Mouse (Mus musculus): ENCODE measurements around the gene Atp8b4. TPM values are rescaled to one million over a fixed set of nuclear protein-coding genes. Genes with fewer than 3 reads are reported as not detected.

Atp8b4 gene
- polyA plus RNA-seq, 1 experiment from 2014 or later, result 0.18 TPM

- no peak overlapping the region for H3K9ac ChIP-seq (ENCODE audit: low read depth, low read length)
- no peaks in the 10 kb centered on the region for H3K36me3 ChIP-seq (ENCODE audit: control insufficient read depth, insufficient read depth, low read length)
- WGBS, result 94% methylated on average over 1 of the region's 1 CpGs
- no peaks in the 10 kb centered on the region for H3K27me3 ChIP-seq (ENCODE audit: control insufficient read depth, insufficient read depth, low read length)
- ATAC-seq (ENCODE audit: low FRiP score, low TSS enrichment), result no peak
- no peaks in the 10 kb centered on the region for H3K4me1 ChIP-seq (ENCODE audit: control insufficient read depth, insufficient read depth, low read length)
- H3K4me2 ChIP-seq (replicated peaks; ENCODE audit: low read depth, low read length), result no peak overlapping the region
- no peak overlapping the region for H3K4me3 ChIP-seq (ENCODE audit: low read length)
- H3K27ac ChIP-seq (ENCODE audit: low read depth, low read length), result no peak overlapping the region
- no peaks in the 10 kb centered on the region for H3K9me3 ChIP-seq (ENCODE audit: control insufficient read depth, low read length)
Measured at GRCm38 (mm10) chr2:126505156-126505555, 4.7 kb upstream of the Atp8b4 start.

DNA sequence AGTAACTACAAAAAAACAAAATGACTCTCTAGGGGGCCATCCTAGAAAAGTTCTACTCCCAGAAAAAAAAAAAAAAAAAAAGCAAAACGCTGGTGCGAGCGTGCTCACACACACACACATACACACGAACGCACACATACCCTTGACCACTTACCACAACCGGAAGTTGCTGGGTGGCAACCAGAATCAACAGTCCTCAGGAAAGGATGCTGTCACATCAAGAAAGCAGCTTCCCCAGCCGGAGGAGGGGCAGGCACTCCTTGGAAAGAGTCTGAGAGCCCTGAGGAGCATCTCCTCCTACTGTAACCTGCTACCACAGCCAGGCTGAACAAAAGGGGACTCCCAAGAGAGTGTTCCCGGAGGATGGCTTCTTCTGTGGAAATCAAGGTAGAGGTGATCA is 744 bp downstream of the Atp8b4 start:
- no peak overlapping the region for H3K4me2 ChIP-seq (replicated peaks; ENCODE audit: low read depth, low read length)
- no peaks in the 10 kb centered on the region for H3K4me1 ChIP-seq (ENCODE audit: control insufficient read depth, insufficient read depth, low read length)
- no peak overlapping the region for H3K27ac ChIP-seq (ENCODE audit: low read depth, low read length)
- no peak overlapping the region for H3K4me3 ChIP-seq (ENCODE audit: low read length)
- WGBS, result 71% methylated on average over 8 of the region's 8 CpGs
- H3K27me3 ChIP-seq (ENCODE audit: control insufficient read depth, insufficient read depth, low read length), result no peaks in the 10 kb centered on the region
- no peak for ATAC-seq (ENCODE audit: low FRiP score, low TSS enrichment)
- H3K36me3 ChIP-seq (ENCODE audit: control insufficient read depth, insufficient read depth, low read length), result no peaks in the 10 kb centered on the region
- no peak overlapping the region for H3K9ac ChIP-seq (ENCODE audit: low read depth, low read length)
- no peaks in the 10 kb centered on the region for H3K9me3 ChIP-seq (ENCODE audit: control insufficient read depth, low read length)

- no peak overlapping the region for H3K4me2 ChIP-seq (replicated peaks; ENCODE audit: low read depth, low read length)
- H3K27me3 ChIP-seq (ENCODE audit: control insufficient read depth, insufficient read depth, low read length), result no peaks in the 10 kb centered on the region
- no peaks in the 10 kb centered on the region for H3K4me1 ChIP-seq (ENCODE audit: control insufficient read depth, insufficient read depth, low read length)
- H3K9me3 ChIP-seq (ENCODE audit: control insufficient read depth, low read length), result no peaks in the 10 kb centered on the region
- H3K9ac ChIP-seq (ENCODE audit: low read depth, low read length), result no peak overlapping the region
- H3K36me3 ChIP-seq (ENCODE audit: control insufficient read depth, insufficient read depth, low read length), result no peaks in the 10 kb centered on the region
- WGBS, result 75% methylated on average over 11 of the region's 11 CpGs
- H3K4me3 ChIP-seq (ENCODE audit: low read length), result no peak overlapping the region
- ATAC-seq (ENCODE audit: low FRiP score, low TSS enrichment), result no peak
- no peak overlapping the region for H3K27ac ChIP-seq (ENCODE audit: low read depth, low read length)
Measured at GRCm38 (mm10) chr2:126498761-126499452, 1.6 kb downstream of the Atp8b4 start.

DNA sequence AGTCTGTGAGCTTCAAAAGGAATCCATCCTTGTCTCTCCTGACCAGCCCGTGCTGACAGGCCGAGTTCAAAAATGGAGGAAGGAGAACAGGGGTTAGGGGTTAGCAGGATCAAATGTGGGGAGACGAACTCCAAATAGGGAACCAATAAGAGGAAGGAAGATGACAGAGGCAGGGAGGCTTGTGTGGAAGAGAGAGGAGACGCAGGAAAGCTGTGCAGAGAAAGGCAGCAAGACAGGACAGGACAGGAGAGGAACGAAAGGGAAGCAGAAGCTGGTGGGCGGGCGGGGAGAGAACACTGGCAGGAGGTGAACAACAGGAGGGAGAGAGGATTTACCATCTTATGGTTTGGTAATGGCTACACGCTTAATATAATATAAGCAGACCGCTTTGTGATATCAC is 3.6 kb downstream of the Atp8b4 start:
- H3K9me3 ChIP-seq (ENCODE audit: control insufficient read depth, low read length), result no peaks in the 10 kb centered on the region
- WGBS, result 74% methylated on average over 9 of the region's 9 CpGs
- H3K4me2 ChIP-seq (replicated peaks; ENCODE audit: low read depth, low read length), result no peak overlapping the region
- H3K9ac ChIP-seq (ENCODE audit: low read depth, low read length), result no peak overlapping the region
- no peak for ATAC-seq (ENCODE audit: low FRiP score, low TSS enrichment)
- no peaks in the 10 kb centered on the region for H3K27me3 ChIP-seq (ENCODE audit: control insufficient read depth, insufficient read depth, low read length)
- no peaks in the 10 kb centered on the region for H3K36me3 ChIP-seq (ENCODE audit: control insufficient read depth, insufficient read depth, low read length)
- H3K4me3 ChIP-seq (ENCODE audit: low read length), result no peak overlapping the region
- H3K4me1 ChIP-seq (ENCODE audit: control insufficient read depth, insufficient read depth, low read length), result no peaks in the 10 kb centered on the region
- no peak overlapping the region for H3K27ac ChIP-seq (ENCODE audit: low read depth, low read length)

DNA sequence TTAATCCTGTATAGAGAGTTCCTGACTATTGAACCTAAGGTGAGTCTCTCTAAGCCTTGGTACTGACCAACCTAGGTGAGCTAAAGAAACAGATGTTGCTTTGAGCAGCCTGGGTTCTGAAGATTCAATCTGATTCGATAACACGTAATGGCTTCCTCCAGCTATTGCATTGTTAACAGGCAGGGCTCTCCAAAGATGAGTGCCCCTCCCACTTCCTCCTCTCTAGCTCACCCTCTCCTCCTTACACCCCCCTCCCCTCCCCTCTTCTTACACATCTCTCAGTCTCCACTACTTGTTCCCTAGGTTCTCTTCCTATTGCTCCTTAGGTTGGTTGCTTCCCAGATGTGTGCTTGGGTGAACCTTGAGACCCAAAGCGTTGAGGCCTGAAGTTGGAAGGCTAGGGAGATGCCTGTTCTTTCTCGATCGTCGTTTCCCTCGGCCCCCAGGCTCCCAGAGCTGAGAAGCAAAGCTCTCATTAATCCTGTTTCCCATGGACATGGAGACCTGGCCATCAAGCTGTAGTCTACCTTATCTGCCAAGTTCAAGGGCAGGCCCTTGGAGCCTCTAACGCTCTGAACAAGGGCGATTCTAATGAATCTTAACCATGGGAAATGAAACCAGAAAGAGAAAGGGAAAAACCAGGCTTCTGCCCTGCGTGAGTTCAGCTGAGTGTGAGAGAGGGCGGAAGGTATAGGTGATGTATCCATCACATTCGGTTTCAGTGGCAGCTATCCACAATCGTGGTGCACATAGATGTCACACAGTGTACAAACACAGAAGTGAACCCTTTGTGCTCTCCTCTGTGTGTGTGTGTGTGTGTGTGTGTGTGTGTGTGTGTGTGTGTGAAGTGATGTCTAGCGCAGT is 4.4 kb downstream of the Atp8b4 start:
- Histone ChIP-seq H3K27ac (ENCODE audit: low read depth, low read length) (no peak overlapping the region), H3K36me3 (ENCODE audit: control insufficient read depth, insufficient read depth, low read length) (no peaks in the 10 kb centered on the region), H3K9me3 (ENCODE audit: control insufficient read depth, low read length) (no peaks in the 10 kb centered on the region), H3K9ac (ENCODE audit: low read depth, low read length) (no peak overlapping the region), H3K27me3 (ENCODE audit: control insufficient read depth, insufficient read depth, low read length) (no peaks in the 10 kb centered on the region), H3K4me1 (ENCODE audit: control insufficient read depth, insufficient read depth, low read length) (no peaks in the 10 kb centered on the region), H3K4me2 (replicated peaks; ENCODE audit: low read depth, low read length) (no peak overlapping the region), H3K4me3 (ENCODE audit: low read length) (no peak overlapping the region)
- no peak for ATAC-seq (ENCODE audit: low FRiP score, low TSS enrichment)
- 85% methylated on average over 14 of the region's 14 CpGs for whole genome bisulfite sequencing

DNA sequence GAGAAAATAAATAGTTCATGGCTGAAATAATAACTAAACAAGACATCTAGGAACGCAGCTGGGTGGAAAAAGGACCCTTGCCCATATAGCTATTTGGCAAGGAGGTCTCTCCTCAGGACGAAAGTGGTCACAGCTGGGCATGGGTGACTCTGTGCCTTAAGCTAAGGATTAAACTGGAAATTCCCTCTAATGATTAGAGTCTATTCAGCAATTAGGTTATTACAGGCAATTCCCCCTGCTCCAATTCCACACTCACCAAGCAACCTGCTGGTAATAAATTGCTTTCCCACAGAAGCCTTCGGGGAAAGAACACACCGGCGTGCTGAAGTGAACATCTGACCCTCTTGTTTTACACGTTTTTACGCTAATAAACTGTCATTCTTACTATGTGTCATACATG is 5.2 kb downstream of the Atp8b4 start:
- Histone ChIP-seq H3K4me1 (ENCODE audit: control insufficient read depth, insufficient read depth, low read length) (no peaks in the 10 kb centered on the region), H3K9ac (ENCODE audit: low read depth, low read length) (no peak overlapping the region), H3K27me3 (ENCODE audit: control insufficient read depth, insufficient read depth, low read length) (no peaks in the 10 kb centered on the region), H3K27ac (ENCODE audit: low read depth, low read length) (no peak overlapping the region), H3K4me2 (replicated peaks; ENCODE audit: low read depth, low read length) (no peak overlapping the region), H3K9me3 (ENCODE audit: control insufficient read depth, low read length) (no peaks in the 10 kb centered on the region), H3K36me3 (ENCODE audit: control insufficient read depth, insufficient read depth, low read length) (no peaks in the 10 kb centered on the region), H3K4me3 (ENCODE audit: low read length) (no peak overlapping the region)
- WGBS, result 60% methylated on average over 7 of the region's 7 CpGs
- ATAC-seq (ENCODE audit: low FRiP score, low TSS enrichment), result no peak

- Histone ChIP-seq H3K4me2 (replicated peaks; ENCODE audit: low read depth, low read length) (no peak overlapping the region), H3K27ac (ENCODE audit: low read depth, low read length) (no peak overlapping the region), H3K4me1 (ENCODE audit: control insufficient read depth, insufficient read depth, low read length) (no peaks in the 10 kb centered on the region), H3K9me3 (ENCODE audit: control insufficient read depth, low read length) (no peaks in the 10 kb centered on the region), H3K27me3 (ENCODE audit: control insufficient read depth, insufficient read depth, low read length) (no peaks in the 10 kb centered on the region), H3K9ac (ENCODE audit: low read depth, low read length) (no peak overlapping the region), H3K4me3 (ENCODE audit: low read length) (no peak overlapping the region), H3K36me3 (ENCODE audit: control insufficient read depth, insufficient read depth, low read length) (no peaks in the 10 kb centered on the region)
- WGBS, result 81% methylated on average over 8 of the region's 8 CpGs
- no peak for ATAC-seq (ENCODE audit: low FRiP score, low TSS enrichment)
Measured at GRCm38 (mm10) chr2:126493306-126493705, 7.2 kb downstream of the Atp8b4 start.

- no peak overlapping the region for H3K9ac ChIP-seq (ENCODE audit: low read depth, low read length)
- ATAC-seq (ENCODE audit: low FRiP score, low TSS enrichment), result no peak
- no peaks in the 10 kb centered on the region for H3K4me1 ChIP-seq (ENCODE audit: control insufficient read depth, insufficient read depth, low read length)
- no peaks in the 10 kb centered on the region for H3K9me3 ChIP-seq (ENCODE audit: control insufficient read depth, low read length)
- 41% methylated on average over 5 of the region's 5 CpGs for WGBS
- H3K27me3 ChIP-seq (ENCODE audit: control insufficient read depth, insufficient read depth, low read length), result no peaks in the 10 kb centered on the region
- no peaks in the 10 kb centered on the region for H3K36me3 ChIP-seq (ENCODE audit: control insufficient read depth, insufficient read depth, low read length)
- H3K4me2 ChIP-seq (replicated peaks; ENCODE audit: low read depth, low read length), result no peak overlapping the region
- H3K27ac ChIP-seq (ENCODE audit: low read depth, low read length), result no peak overlapping the region
- no peak overlapping the region for H3K4me3 ChIP-seq (ENCODE audit: low read length)
Measured at GRCm38 (mm10) chr2:126492713-126493112, 7.8 kb downstream of the Atp8b4 start.

DNA sequence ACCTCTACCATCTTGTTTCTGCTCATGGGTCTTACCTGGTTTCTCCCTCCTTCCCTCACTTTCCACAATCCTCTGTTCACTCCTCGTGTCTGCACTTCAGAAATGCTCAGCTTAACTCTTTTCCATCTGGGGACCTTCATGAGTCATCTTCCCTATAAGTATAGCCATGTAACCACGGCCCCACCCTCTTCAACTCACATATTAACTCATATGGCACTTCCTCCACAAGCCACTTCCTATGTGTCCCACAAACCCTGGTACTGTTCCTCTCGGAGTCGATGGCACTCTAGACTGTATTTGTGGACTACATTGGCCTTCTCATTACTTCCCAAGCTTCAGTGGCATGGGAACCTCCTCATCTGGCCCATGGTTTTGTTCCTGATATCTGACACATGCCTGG is 9.0 kb downstream of the Atp8b4 start:
- Histone ChIP-seq H3K4me1 (ENCODE audit: control insufficient read depth, insufficient read depth, low read length) (no peaks in the 10 kb centered on the region), H3K27me3 (ENCODE audit: control insufficient read depth, insufficient read depth, low read length) (no peaks in the 10 kb centered on the region), H3K4me3 (ENCODE audit: low read length) (no peak overlapping the region), H3K27ac (ENCODE audit: low read depth, low read length) (no peak overlapping the region), H3K9ac (ENCODE audit: low read depth, low read length) (no peak overlapping the region), H3K9me3 (ENCODE audit: control insufficient read depth, low read length) (no peaks in the 10 kb centered on the region), H3K36me3 (ENCODE audit: control insufficient read depth, insufficient read depth, low read length) (no peaks in the 10 kb centered on the region), H3K4me2 (replicated peaks; ENCODE audit: low read depth, low read length) (no peak overlapping the region)
- no peak for ATAC-seq (ENCODE audit: low FRiP score, low TSS enrichment)
- WGBS, result 87% methylated on average over 4 of the region's 4 CpGs

Measured in kidney, embryonic 14.5 days (tissue).